Mouse (Mus musculus) embryonic facial prominence, embryonic 10.5 days (tissue): Measurements from ENCODE around the gene Trp53rka. TPM values are rescaled to one million over a fixed set of nuclear protein-coding genes. Genes with fewer than 3 reads are reported as not detected.

Experiments used
- DNase-seq: peaks from one replicate; pipeline ENCODE4 v3.0.0-alpha.2; 2017; ENCODE audit warnings: low spot score
- H3K27ac ChIP-seq: fragments of 300-500 bp; sonication (generic); replicated peaks from 2 replicates; pipeline ENCODE4 v1.5.1; 2016; ENCODE audit warnings: mild to moderate bottlenecking
- H3K27me3 ChIP-seq: fragments of 300-500 bp; sonication (generic); replicated peaks from 2 replicates; pipeline ENCODE4 v1.6.1; 2016; ENCODE audit warnings: low read depth, mild to moderate bottlenecking; ENCODE audit not compliant: poor library complexity, severe bottlenecking
- H3K36me3 ChIP-seq: fragments of 300-500 bp; sonication (generic); replicated peaks from 2 replicates; pipeline ENCODE4 v1.6.1; 2016; ENCODE audit warnings: mild to moderate bottlenecking, moderate library complexity
- H3K4me1 ChIP-seq: fragments of 300-500 bp; sonication (generic); 2 replicates; pipeline ENCODE4 v1.6.1; 2016
- H3K4me3 ChIP-seq: fragments of 300-500 bp; sonication (generic); 2 replicates; pipeline ENCODE4 v1.5.1; 2016; ENCODE audit warnings: mild to moderate bottlenecking, moderate library complexity
- H3K9me3 ChIP-seq: fragments of 300-500 bp; sonication (generic); 2 replicates; pipeline ENCODE4 v1.6.1; 2016; ENCODE audit warnings: mild to moderate bottlenecking
- WGBS: fragments of 180-500 bp; shearing (Covaris S2); methylation state at CpG from one replicate; pipeline ENCODE4 v1.1.7; 2016; 5-methylcytosine and 5-hydroxymethylcytosine counted together
- polyA plus RNA-seq: library from polyadenylated mRNA; unstranded; fragments of >200 nt; fragmentation: Nextera tagmentation; extraction: Ambion mirVana; gene quantifications from 2 replicates; pipeline ENCODE4 v1.2.1, GENCODE M21; 2016

Gene Trp53rka
- polyA plus RNA-seq, 1 experiment from 2014 or later, result 57.1 TPM

DNA sequence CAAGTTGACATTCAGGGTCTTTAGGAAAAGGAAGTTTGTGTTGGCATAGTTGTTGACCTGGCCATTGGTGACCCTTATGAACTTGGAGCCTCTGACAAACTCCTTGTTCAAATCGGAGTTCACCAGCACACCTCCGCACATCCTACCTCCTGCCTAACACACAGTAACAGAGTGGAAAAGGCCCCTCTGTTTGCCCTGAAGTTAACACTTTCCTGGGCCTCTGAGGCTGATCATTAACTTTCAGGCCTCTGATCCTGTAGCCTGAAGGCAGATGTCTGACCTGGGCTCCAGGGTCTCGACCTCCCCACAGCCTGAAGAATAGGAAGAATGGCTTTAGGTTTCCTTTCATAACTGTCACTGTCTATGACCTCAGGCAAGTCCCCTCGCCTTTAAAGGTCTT, 51.5 kb downstream of the Trp53rka start:
- no peaks in the 10 kb centered on the region for H3K9me3 ChIP-seq
- 45% methylated on average over 4 of the region's 4 CpGs for WGBS
- no peak overlapping the region for H3K27ac ChIP-seq
- DNase-seq, result no peak
- H3K36me3 ChIP-seq, result no peaks in the 10 kb centered on the region
- no peak overlapping the region for H3K4me3 ChIP-seq
- no peaks in the 10 kb centered on the region for H3K27me3 ChIP-seq
- H3K4me1 ChIP-seq, result peaks cover 23% of the 10 kb centered on the region

Other genes starting within 250 kb of the Trp53rka start
- 59.2 and 64.6 TPM in 2 replicates for gene Slc35c2, start 205.5 kb downstream of the Trp53rka start, polyA plus RNA-seq
- 91.0 and 93.5 TPM in 2 replicates for gene Elmo2, start 166.8 kb downstream of the Trp53rka start, polyA plus RNA-seq
- gene Zfp663, start 124.6 kb downstream of the Trp53rka start, polyA plus RNA-seq, result 3.0 and 3.2 TPM in 2 replicates
- gene Zfp334, start 105.1 kb downstream of the Trp53rka start, polyA plus RNA-seq, result 20.8 and 21.6 TPM in 2 replicates
- 0.06 and 0.18 TPM in 2 replicates for gene Ocstamp, start 92.9 kb downstream of the Trp53rka start, polyA plus RNA-seq
- 0.40 and 0.44 TPM in 2 replicates for gene Slc13a3, start 20.1 kb downstream of the Trp53rka start, polyA plus RNA-seq
- 3.9 and 5.5 TPM in 2 replicates for gene Slc2a10, start 10.5 kb upstream of the Trp53rka start, polyA plus RNA-seq
- 38.6 and 41.9 TPM in 2 replicates for gene Eya2, start 101.7 kb upstream of the Trp53rka start, polyA plus RNA-seq